Comparison of ENCODE assay signal across 10 mouse cellular contexts in the genomic region with DNA sequence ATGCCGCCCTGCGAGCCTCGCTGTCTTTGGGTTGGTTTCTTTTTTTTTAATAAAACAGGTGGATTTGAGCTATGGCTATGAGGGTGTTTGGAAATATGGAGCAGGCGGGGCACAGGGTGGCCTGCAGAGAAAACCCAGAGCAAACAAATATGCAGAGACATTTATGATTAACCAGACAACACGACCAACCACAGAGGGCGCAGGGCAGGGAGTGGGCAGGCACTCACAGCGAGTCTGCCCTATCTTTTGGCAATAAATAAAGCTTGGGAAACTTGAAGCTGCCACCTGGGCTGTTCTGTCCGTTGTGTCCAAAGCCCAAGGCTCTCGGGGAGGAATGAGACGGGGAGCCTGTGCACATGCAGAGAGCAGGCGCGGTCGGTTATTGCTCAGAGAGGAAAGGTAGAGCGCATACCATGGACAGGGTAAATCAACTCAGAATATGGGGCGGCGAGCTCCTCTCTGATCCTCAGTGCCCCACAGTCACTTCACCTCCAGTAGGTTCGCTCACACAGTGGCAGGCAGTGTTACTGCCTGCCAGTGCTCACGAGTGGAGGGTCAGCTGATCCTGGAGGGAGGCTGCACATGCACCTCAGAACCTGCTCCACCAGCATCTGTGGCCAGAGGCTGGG. TPM values are rescaled to one million over a fixed set of nuclear protein-coding genes. Genes with fewer than 3 reads are reported as not detected.
DNase-seq lines count a peak whose midpoint lies in the region; ATAC-seq and TF ChIP-seq lines count a peak whose summit lies in the region.
"Had no signal": no experiment of that assay in that cellular context is flagged by ENCODE, and none has a peak within 500 bp of the region (broad histone marks: within the 10 kb centered on the region; RNA-seq: fewer than 3 reads in every experiment).

No protein-coding gene starts in this region.

- H3K36me3 ChIP-seq in hindbrain, embryonic 11.5 days (ENCODE audit: control insufficient read depth, insufficient read depth, low read length): peaks cover 19% of the 10 kb centered on the region
- peaks cover 100% of the 10 kb centered on the region for H3K36me3 ChIP-seq in hindbrain, embryonic 13.5 days
- peaks cover 84% of the 10 kb centered on the region for H3K36me3 ChIP-seq in intestine, embryonic 14.5 days (ENCODE audit: control insufficient read depth, insufficient read depth, low read length)
- H3K36me3 ChIP-seq in limb, embryonic 13.5 days: peaks cover 98% of the 10 kb centered on the region

- DNase-seq in hindbrain, embryonic 11.5 days (ENCODE audit: low spot score): peak; percentile 17
- no peak for DNase-seq in Patski (ENCODE audit: low read depth, low spot score)
- peak; percentile 77 for DNase-seq in intestine, embryonic 14.5 days (ENCODE audit: low spot score)
- no peak for DNase-seq in ovary, adult 18-20 months (ENCODE audit: low spot score)
- no peak for DNase-seq in spleen, postnatal 4 days (ENCODE audit: low spot score in 2 of 2)
- DNase-seq in thymus, adult 18-20 months: no peak
- DNase-seq: heart, adult 2 months had no signal

- in situ Hi-C loops in Patski (cut with MboI; ENCODE audit: low pct_unique_long_range_greater_than_20kb): no loop called here

- POLR2A ChIA-PET in Patski (lab: Charles Lee): interaction anchor here (1.1 to 1.9 kb wide), 6 partner anchors 8 to 144 kb away, joined by 4 to 9 read pairs (median 4); a partner anchor contains a TSS

- H3K4me1 ChIP-seq in hindbrain, embryonic 11.5 days (replicated peaks; ENCODE audit: control insufficient read depth, insufficient read depth, low read length): peaks cover 11% of the 10 kb centered on the region
- H3K4me1 ChIP-seq in hindbrain, embryonic 13.5 days (replicated peaks): peaks cover 20% of the 10 kb centered on the region
- H3K4me1 ChIP-seq in intestine, embryonic 14.5 days (replicated peaks; ENCODE audit: control insufficient read depth, insufficient read depth, low read length): peaks cover 13% of the 10 kb centered on the region; the same call in 1 of the 2 replicates
- peaks cover 18% of the 10 kb centered on the region for H3K4me1 ChIP-seq in limb, embryonic 13.5 days

- no peak for TF ChIP-seq CTCF in Patski (IDR thresholded peaks at IDR 0.05)

- no peaks in the 10 kb centered on the region for H3K9me3 ChIP-seq in hindbrain, embryonic 11.5 days (ENCODE audit: control insufficient read depth, low read length)
- no peaks in the 10 kb centered on the region for H3K9me3 ChIP-seq in hindbrain, embryonic 13.5 days
- no peaks in the 10 kb centered on the region for H3K9me3 ChIP-seq in intestine, embryonic 14.5 days (ENCODE audit: control insufficient read depth, low read length)
- no peaks in the 10 kb centered on the region for H3K9me3 ChIP-seq in limb, embryonic 13.5 days
- H3K9me3 ChIP-seq: midbrain, embryonic 12.5 days had no signal

- CTCF ChIA-PET in Patski (lab: Charles Lee): interaction anchor here (1.3 to 1.8 kb wide), 5 partner anchors 9 to 146 kb away, joined by 4 to 7 read pairs (median 4); a partner anchor contains a TSS

- H3K27me3 ChIP-seq in hindbrain, embryonic 11.5 days (ENCODE audit: control insufficient read depth, insufficient read depth, low read length): peaks cover 4% of the 10 kb centered on the region; the same call in 1 of the 2 replicates
- peaks cover 17% of the 10 kb centered on the region; the same call in 1 of the 2 replicates for H3K27me3 ChIP-seq in hindbrain, embryonic 13.5 days
- no peaks in the 10 kb centered on the region for H3K27me3 ChIP-seq in Patski
- peaks cover under 1% of the 10 kb centered on the region; the same call in 1 of the 2 replicates for H3K27me3 ChIP-seq in intestine, embryonic 14.5 days (replicated peaks; ENCODE audit: control insufficient read depth, insufficient read depth, low read length)
- H3K27me3 ChIP-seq in limb, embryonic 13.5 days: peaks cover 21% of the 10 kb centered on the region

- H3K27ac ChIP-seq in hindbrain, embryonic 11.5 days (ENCODE audit: low read depth, low read length): no peak overlapping the region
- H3K27ac ChIP-seq in hindbrain, embryonic 13.5 days: no peak overlapping the region
- no peak overlapping the region; the same call in 1 of the 2 replicates for H3K27ac ChIP-seq in intestine, embryonic 14.5 days (ENCODE audit: low read depth)
- no peak overlapping the region for H3K27ac ChIP-seq in limb, embryonic 13.5 days
- H3K27ac ChIP-seq: heart, adult 2 months; midbrain, embryonic 12.5 days had no signal

- H3K9ac ChIP-seq in hindbrain, embryonic 11.5 days (ENCODE audit: low read depth, low read length): no peak overlapping the region
- no peak overlapping the region for H3K9ac ChIP-seq in hindbrain, embryonic 13.5 days
- no peak overlapping the region for H3K9ac ChIP-seq in intestine, embryonic 14.5 days (ENCODE audit: low read length)
- peak overlapping the region; percentile 8; the same call in 1 of the 2 replicates for H3K9ac ChIP-seq in limb, embryonic 13.5 days

- WGBS in hindbrain, embryonic 11.5 days: 83% methylated on average over 18 of the region's 18 CpGs
- 86% methylated on average over 18 of the region's 18 CpGs for WGBS in hindbrain, embryonic 13.5 days
- 59% methylated on average over 18 of the region's 18 CpGs for WGBS in intestine, embryonic 14.5 days
- 82% methylated on average over 18 of the region's 18 CpGs for WGBS in limb, embryonic 13.5 days

- H3K4me2 ChIP-seq in hindbrain, embryonic 11.5 days (replicated peaks; ENCODE audit: low read depth, low read length): peak overlapping the region; percentile 8; the same call in 1 of the 2 replicates
- no peak overlapping the region for H3K4me2 ChIP-seq in hindbrain, embryonic 13.5 days
- no peak overlapping the region for H3K4me2 ChIP-seq in intestine, embryonic 14.5 days (ENCODE audit: low read length)
- 0 out of 2 replicates have a peak overlapping the region, but pooled peaks have one; percentile 56 for H3K4me2 ChIP-seq in limb, embryonic 13.5 days (replicated peaks)

- H3K4me3 ChIP-seq in hindbrain, embryonic 11.5 days (ENCODE audit: low read depth, low read length): no peak overlapping the region
- no peak overlapping the region for H3K4me3 ChIP-seq in hindbrain, embryonic 13.5 days
- no peak overlapping the region for H3K4me3 ChIP-seq in intestine, embryonic 14.5 days (ENCODE audit: low read depth, low read length)
- no peak overlapping the region for H3K4me3 ChIP-seq in limb, embryonic 13.5 days
- H3K4me3 ChIP-seq: heart, adult 2 months had no signal

- no peak for ATAC-seq in hindbrain, embryonic 11.5 days (ENCODE audit: low FRiP score)
- no peak for ATAC-seq in hindbrain, embryonic 13.5 days (ENCODE audit: low FRiP score)
- peak; percentile 10 for ATAC-seq in Patski
- peak; percentile 32 for ATAC-seq in intestine, embryonic 14.5 days (replicated peaks; ENCODE audit: low FRiP score, low TSS enrichment, low read depth)
- ATAC-seq in limb, embryonic 13.5 days (ENCODE audit: low FRiP score, low read depth): no peak

RNA-seq across cellular contexts. Expression of a gene that starts 7.9 kb away (rescaled TPM):
- 364 and 371 TPM in 2 replicates for polyA plus RNA-seq in hindbrain, embryonic 11.5 days (2014; fragmentation: Nextera tagmentation; extraction: Ambion mirVana)
- 434 and 449 TPM in 2 replicates for polyA plus RNA-seq in hindbrain, embryonic 13.5 days (2015; fragmentation: Nextera tagmentation; extraction: Ambion mirVana)
- polyA plus RNA-seq in Patski (2021): 475 TPM
- polyA plus RNA-seq in intestine, embryonic 14.5 days (2014; fragmentation: Nextera tagmentation; extraction: Ambion mirVana): 590 and 627 TPM in 2 replicates
- polyA plus RNA-seq in limb, embryonic 13.5 days (2015; fragmentation: Nextera tagmentation; extraction: Ambion mirVana): 456 and 475 TPM in 2 replicates

RNA-seq across cellular contexts. Expression of a gene that starts 10.1 kb away (rescaled TPM):
- 15.1 and 16.7 TPM in 2 replicates for polyA plus RNA-seq in hindbrain, embryonic 11.5 days (2014; fragmentation: Nextera tagmentation; extraction: Ambion mirVana)
- polyA plus RNA-seq in hindbrain, embryonic 13.5 days (2015; fragmentation: Nextera tagmentation; extraction: Ambion mirVana): 57.4 and 59.2 TPM in 2 replicates
- 30.0 TPM for polyA plus RNA-seq in Patski (2021)
- polyA plus RNA-seq in intestine, embryonic 14.5 days (2014; fragmentation: Nextera tagmentation; extraction: Ambion mirVana): 7.1 and 8.5 TPM in 2 replicates
- polyA plus RNA-seq in limb, embryonic 13.5 days (2015; fragmentation: Nextera tagmentation; extraction: Ambion mirVana): 7.4 and 8.1 TPM in 2 replicates

RNA-seq across cellular contexts. Expression of a gene that starts 14.9 kb away (rescaled TPM):
- 21.3 and 26.8 TPM in 2 replicates for polyA plus RNA-seq in hindbrain, embryonic 11.5 days (2014; fragmentation: Nextera tagmentation; extraction: Ambion mirVana)
- polyA plus RNA-seq in hindbrain, embryonic 13.5 days (2015; fragmentation: Nextera tagmentation; extraction: Ambion mirVana): 16.3 and 18.2 TPM in 2 replicates
- 140 TPM for polyA plus RNA-seq in Patski (2021)
- 27.0 and 27.5 TPM in 2 replicates for polyA plus RNA-seq in intestine, embryonic 14.5 days (2014; fragmentation: Nextera tagmentation; extraction: Ambion mirVana)
- polyA plus RNA-seq in limb, embryonic 13.5 days (2015; fragmentation: Nextera tagmentation; extraction: Ambion mirVana): 17.1 and 17.4 TPM in 2 replicates

RNA-seq across cellular contexts. Expression of a gene that starts 17.6 kb away (rescaled TPM):
- polyA plus RNA-seq in hindbrain, embryonic 11.5 days (2014; fragmentation: Nextera tagmentation; extraction: Ambion mirVana): 66.7 and 67.1 TPM in 2 replicates
- 32.4 and 34.7 TPM in 2 replicates for polyA plus RNA-seq in hindbrain, embryonic 13.5 days (2015; fragmentation: Nextera tagmentation; extraction: Ambion mirVana)
- 116 TPM for polyA plus RNA-seq in Patski (2021)
- 25.5 and 28.9 TPM in 2 replicates for polyA plus RNA-seq in intestine, embryonic 14.5 days (2014; fragmentation: Nextera tagmentation; extraction: Ambion mirVana)
- 22.9 and 23.2 TPM in 2 replicates for polyA plus RNA-seq in limb, embryonic 13.5 days (2015; fragmentation: Nextera tagmentation; extraction: Ambion mirVana)

RNA-seq across cellular contexts. Expression of a gene that starts 25.1 kb away (rescaled TPM):
- polyA plus RNA-seq in hindbrain, embryonic 11.5 days (2014; fragmentation: Nextera tagmentation; extraction: Ambion mirVana): 8.0 and 9.5 TPM in 2 replicates
- polyA plus RNA-seq in hindbrain, embryonic 13.5 days (2015; fragmentation: Nextera tagmentation; extraction: Ambion mirVana): 13.6 and 14.4 TPM in 2 replicates
- 181 TPM for polyA plus RNA-seq in Patski (2021)
- polyA plus RNA-seq in intestine, embryonic 14.5 days (2014; fragmentation: Nextera tagmentation; extraction: Ambion mirVana): 14.1 TPM in 2 replicates
- 13.5 and 15.2 TPM in 2 replicates for polyA plus RNA-seq in limb, embryonic 13.5 days (2015; fragmentation: Nextera tagmentation; extraction: Ambion mirVana)

Comparison
In these comparisons a context has a peak if more than half of its experiments do, and no peak if none do; other contexts are left out.
1. H3K4me2 ChIP-seq: peak in hindbrain, embryonic 11.5 days (single experiment) and limb, embryonic 13.5 days (single experiment); none in hindbrain, embryonic 13.5 days (single experiment) and intestine, embryonic 14.5 days (single experiment).
2. ATAC-seq: peak in Patski (single experiment) and intestine, embryonic 14.5 days (single experiment); none in hindbrain, embryonic 11.5 days (single experiment), hindbrain, embryonic 13.5 days (single experiment) and limb, embryonic 13.5 days (single experiment).
3. DNase-seq: peak in hindbrain, embryonic 11.5 days (single experiment) and intestine, embryonic 14.5 days (single experiment); none in Patski (single experiment), ovary, adult 18-20 months (single experiment), spleen, postnatal 4 days (0 of 2) and thymus, adult 18-20 months (0 of 2).